Mouse (Mus musculus) brain, embryonic 14.5 days (tissue): ENCODE results near the gene Vps18.

Source experiments
- CTCF ChIP-seq: fragments of 200-500 bp; IDR thresholded peaks from 2 replicates; pipeline ENCODE4 v1.5.1; 2012; ENCODE audit warnings: inconsistent platforms, mild to moderate bottlenecking, moderate library complexity, borderline replicate concordance; ENCODE audit not compliant: insufficient read depth, insufficient read length; ENCODE audit errors: extremely low read depth
- POLR2A ChIP-seq: fragments of 200-500 bp; IDR thresholded peaks from 2 replicates; pipeline ENCODE4 v1.6.1; 2012; ENCODE audit warnings: mild to moderate bottlenecking, inconsistent platforms, borderline replicate concordance; ENCODE audit not compliant: poor library complexity, insufficient read depth, insufficient read length, severe bottlenecking; ENCODE audit errors: extremely low read depth

DNA sequence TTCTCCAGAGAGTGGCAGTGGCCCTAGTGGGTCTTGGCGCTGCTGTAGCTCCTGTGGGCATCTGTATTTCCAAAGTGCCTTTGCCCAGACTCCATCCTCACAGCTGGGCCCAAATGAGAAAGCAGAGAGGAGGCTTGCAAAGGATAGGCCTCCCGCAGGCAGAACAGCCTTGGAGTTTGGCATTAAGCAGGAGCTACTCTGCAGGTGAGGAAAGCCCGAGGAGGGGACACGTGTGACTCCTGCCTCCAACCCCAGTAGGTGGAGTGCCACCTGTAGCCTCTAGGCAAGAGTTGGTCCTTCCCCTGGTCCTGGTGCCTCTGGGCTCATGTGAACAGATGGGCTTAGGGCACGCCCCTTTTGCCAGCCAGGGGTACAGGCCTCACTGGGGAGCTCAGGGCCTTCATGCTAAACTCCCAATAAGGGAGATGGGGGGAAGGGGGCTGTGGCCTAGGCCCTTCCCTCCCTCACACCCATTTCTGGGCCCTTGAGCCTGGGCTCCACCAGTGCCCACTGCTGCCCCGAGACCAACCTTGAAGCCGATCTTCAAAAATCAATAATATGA, 46.5 kb downstream of the Vps18 start:
- no peak for TF ChIP-seq POLR2A
- no peak for TF ChIP-seq CTCF
